ENCODE assay signal across 17 mouse cellular contexts in genomic region chr10:110899744-110900501, GRCm38 (mm10). TPM values are rescaled to one million over a fixed set of nuclear protein-coding genes. Genes with fewer than 3 reads are reported as not detected.
DNase-seq lines count a peak whose midpoint lies in the region; ATAC-seq and TF ChIP-seq lines count a peak whose summit lies in the region.
"Had no signal": no experiment of that assay in that cellular context is flagged by ENCODE, and none has a peak within 500 bp of the region (broad histone marks: within the 10 kb centered on the region; RNA-seq: fewer than 3 reads in every experiment).

No protein-coding gene starts in this region.

- H3K9ac ChIP-seq in intestine, embryonic 14.5 days (ENCODE audit: low read length): no peak overlapping the region
- H3K9ac ChIP-seq in intestine, postnatal 0 days (ENCODE audit: low read depth, low read length): no peak overlapping the region
- H3K9ac ChIP-seq in MEL (ENCODE audit: control insufficient read depth, low read depth, low read length, poor library complexity, severe bottlenecking): no peak overlapping the region
- H3K9ac ChIP-seq in intestine, embryonic 16.5 days (ENCODE audit: low read depth, low read length): no peak overlapping the region
- no peak overlapping the region for H3K9ac ChIP-seq in forebrain, embryonic 14.5 days (ENCODE audit: low read length)
- H3K9ac ChIP-seq: liver, embryonic 15.5 days; midbrain, embryonic 15.5 days; neural tube, embryonic 12.5 days had no signal

- no peak for TF ChIP-seq CTCF in intestine, postnatal 0 days (IDR thresholded peaks at IDR 0.05; ENCODE audit: low read depth)
- no peak for TF ChIP-seq CTCF in MEL (IDR thresholded peaks at IDR 0.05 in 2 of 3, conservative IDR thresholded peaks at IDR 0.05 in 1 of 3; ENCODE audit: control insufficient read depth in 1 of 3, insufficient read depth in 1 of 3, low read depth in 2 of 3, low read length in 3 of 3, poor library complexity in 1 of 3, severe bottlenecking in 1 of 3)

- ATAC-seq in intestine, embryonic 14.5 days (replicated peaks; ENCODE audit: low FRiP score, low TSS enrichment, low read depth): no peak
- no peak for ATAC-seq in intestine, postnatal 0 days
- ATAC-seq in intestine, embryonic 16.5 days: peak; percentile 59
- ATAC-seq in forebrain, embryonic 14.5 days: no peak
- ATAC-seq: hindbrain, postnatal 0 days; midbrain, embryonic 15.5 days had no signal

- peak; percentile 44 to 55; a peak in 3 of 4 replicates for TF ChIP-seq EP300 in MEL (IDR thresholded peaks at IDR 0.05; ENCODE audit: low read depth in 1 of 2, low read length in 2 of 2)

- no peaks in the 10 kb centered on the region for H3K79me2 ChIP-seq in MEL (ENCODE audit: control insufficient read depth, insufficient read depth, low read length, poor library complexity)

- no peak for DNase-seq in intestine, embryonic 14.5 days (ENCODE audit: low spot score)
- DNase-seq in MEL (ENCODE audit: low read depth, low spot score) (peak; percentile 19), MN1 (ENCODE audit: low spot score) (peak; percentile 39)
- no peak for DNase-seq in forebrain, embryonic 14.5 days (ENCODE audit: low spot score)
- no peak for DNase-seq in layer of hippocampus, adult 9-11 months
- DNase-seq: adrenal gland, adult 2 months; cerebellum, adult 2 months had no signal

- H3K27ac ChIP-seq in intestine, embryonic 14.5 days (ENCODE audit: low read depth): peak overlapping the region; percentile 38; the same call in 1 of the 2 replicates
- H3K27ac ChIP-seq in intestine, postnatal 0 days (ENCODE audit: low read depth, low read length): no peak overlapping the region; the same call in 1 of the 2 replicates
- no peak overlapping the region for H3K27ac ChIP-seq in MEL (ENCODE audit: control insufficient read depth, low read depth, low read length)
- H3K27ac ChIP-seq in intestine, embryonic 16.5 days (ENCODE audit: low read length): peak overlapping the region; percentile 9; the same call in 1 of the 2 replicates
- H3K27ac ChIP-seq in forebrain, embryonic 14.5 days (ENCODE audit: low read depth, low read length): no peak overlapping the region
- H3K27ac ChIP-seq: hindbrain, postnatal 0 days; kidney, postnatal 0 days; liver, embryonic 15.5 days; macrophage; midbrain, embryonic 15.5 days; neural tube, embryonic 12.5 days had no signal

- no peak overlapping the region for H3K4me2 ChIP-seq in intestine, embryonic 14.5 days (ENCODE audit: low read length)
- no peak overlapping the region for H3K4me2 ChIP-seq in intestine, postnatal 0 days (replicated peaks; ENCODE audit: low read depth)
- H3K4me2 ChIP-seq in intestine, embryonic 16.5 days (ENCODE audit: low read depth, low read length): no peak overlapping the region
- H3K4me2 ChIP-seq in forebrain, embryonic 14.5 days (ENCODE audit: low read length): no peak overlapping the region
- H3K4me2 ChIP-seq: liver, embryonic 15.5 days; midbrain, embryonic 15.5 days; neural tube, embryonic 12.5 days had no signal

- no peaks in the 10 kb centered on the region for H3K27me3 ChIP-seq in intestine, embryonic 14.5 days (replicated peaks; ENCODE audit: control insufficient read depth, insufficient read depth, low read length)
- no peaks in the 10 kb centered on the region for H3K27me3 ChIP-seq in intestine, postnatal 0 days (replicated peaks; ENCODE audit: control insufficient read depth, insufficient read depth, low read length)
- no peaks in the 10 kb centered on the region for H3K27me3 ChIP-seq in MEL (ENCODE audit: control insufficient read depth in 1 of 2, insufficient read depth in 2 of 2, low read length in 2 of 2)
- no peaks in the 10 kb centered on the region for H3K27me3 ChIP-seq in intestine, embryonic 16.5 days (replicated peaks; ENCODE audit: control insufficient read depth, insufficient read depth, low read length)
- no peaks in the 10 kb centered on the region for H3K27me3 ChIP-seq in forebrain, embryonic 14.5 days (replicated peaks; ENCODE audit: control insufficient read depth, insufficient read depth, low read length)
- H3K27me3 ChIP-seq: CH12.LX; liver, embryonic 15.5 days; midbrain, embryonic 15.5 days; neural tube, embryonic 12.5 days had no signal

- peaks cover 10% of the 10 kb centered on the region; the same call in 1 of the 2 replicates for H3K4me1 ChIP-seq in intestine, embryonic 14.5 days (replicated peaks; ENCODE audit: control insufficient read depth, insufficient read depth, low read length)
- no peaks in the 10 kb centered on the region; the same call in 1 of the 2 replicates for H3K4me1 ChIP-seq in intestine, postnatal 0 days (replicated peaks; ENCODE audit: control insufficient read depth, insufficient read depth, low read length)
- peaks cover 0 to 4% of the 10 kb centered on the region in 2 experiments; a peak in 2 of 4 replicates for H3K4me1 ChIP-seq in MEL (ENCODE audit: control insufficient read depth in 1 of 2, insufficient read depth in 2 of 2, low read length in 2 of 2)
- H3K4me1 ChIP-seq in intestine, embryonic 16.5 days (ENCODE audit: control insufficient read depth, insufficient read depth, low read length): 0 out of 2 replicates have a peak, but pooled peaks cover 5% of the 10 kb centered on the region
- H3K4me1 ChIP-seq in forebrain, embryonic 14.5 days (ENCODE audit: control insufficient read depth, insufficient read depth, low read length): no peaks in the 10 kb centered on the region
- H3K4me1 ChIP-seq: liver, embryonic 15.5 days; midbrain, embryonic 15.5 days; neural tube, embryonic 12.5 days had no signal

- TF ChIP-seq RAD21 in MEL (IDR thresholded peaks at IDR 0.05; ENCODE audit: low read depth, low read length): no peak

- no peaks in the 10 kb centered on the region for H3K36me3 ChIP-seq in intestine, embryonic 14.5 days (ENCODE audit: control insufficient read depth, insufficient read depth, low read length)
- H3K36me3 ChIP-seq in intestine, postnatal 0 days (ENCODE audit: control insufficient read depth, insufficient read depth): no peaks in the 10 kb centered on the region
- H3K36me3 ChIP-seq in MEL (ENCODE audit: control insufficient read depth in 1 of 2, insufficient read depth in 2 of 2, low read length in 2 of 2): no peaks in the 10 kb centered on the region; a peak in 1 of 4 replicates
- H3K36me3 ChIP-seq in intestine, embryonic 16.5 days (ENCODE audit: control insufficient read depth, insufficient read depth, low read length): no peaks in the 10 kb centered on the region
- no peaks in the 10 kb centered on the region for H3K36me3 ChIP-seq in forebrain, embryonic 14.5 days (ENCODE audit: control insufficient read depth, insufficient read depth, low read length)
- H3K36me3 ChIP-seq: liver, embryonic 15.5 days; midbrain, embryonic 15.5 days; neural tube, embryonic 12.5 days had no signal

- 35% methylated on average over 13 of the region's 13 CpGs for WGBS in intestine, embryonic 14.5 days
- WGBS in intestine, postnatal 0 days: 42% methylated on average over 13 of the region's 13 CpGs
- 42% methylated on average over 13 of the region's 13 CpGs for WGBS in intestine, embryonic 16.5 days
- 77% methylated on average over 13 of the region's 13 CpGs for WGBS in forebrain, embryonic 14.5 days

- H3K4me3 ChIP-seq in intestine, embryonic 14.5 days (ENCODE audit: low read depth, low read length): no peak overlapping the region
- H3K4me3 ChIP-seq in intestine, postnatal 0 days (ENCODE audit: low read depth, low read length): no peak overlapping the region
- H3K4me3 ChIP-seq in MEL (ENCODE audit: control insufficient read depth in 1 of 2, insufficient read depth in 1 of 2, low read depth in 2 of 2, low read length in 2 of 2): no peak overlapping the region
- H3K4me3 ChIP-seq in intestine, embryonic 16.5 days (ENCODE audit: low read length): no peak overlapping the region
- H3K4me3 ChIP-seq in forebrain, embryonic 14.5 days (ENCODE audit: low read depth, low read length): no peak overlapping the region
- H3K4me3 ChIP-seq: erythroblast, embryonic 14.5 days; liver, embryonic 15.5 days; midbrain, embryonic 15.5 days; neural tube, embryonic 12.5 days had no signal

- no peak for TF ChIP-seq POLR2A in MEL (IDR thresholded peaks at IDR 0.05; ENCODE audit: control insufficient read depth in 1 of 2, insufficient read depth in 1 of 2, low read depth in 1 of 2, low read length in 2 of 2, poor library complexity in 1 of 2)

- no peaks in the 10 kb centered on the region for H3K9me3 ChIP-seq in intestine, embryonic 14.5 days (ENCODE audit: control insufficient read depth, low read length)
- no peaks in the 10 kb centered on the region for H3K9me3 ChIP-seq in intestine, postnatal 0 days (ENCODE audit: control insufficient read depth)
- H3K9me3 ChIP-seq in MEL (replicated peaks; ENCODE audit: insufficient read depth, low read length): no peaks in the 10 kb centered on the region
- H3K9me3 ChIP-seq in intestine, embryonic 16.5 days (ENCODE audit: control insufficient read depth, low read length): no peaks in the 10 kb centered on the region
- no peaks in the 10 kb centered on the region for H3K9me3 ChIP-seq in forebrain, embryonic 14.5 days (replicated peaks; ENCODE audit: control insufficient read depth, low read length)
- H3K9me3 ChIP-seq: liver, embryonic 15.5 days; midbrain, embryonic 15.5 days; neural tube, embryonic 12.5 days had no signal

TF ChIP-seq in MEL, 35 proteins besides CTCF, POLR2A, EP300 and RAD21:
- TF ChIP-seq TCF12 (IDR thresholded peaks at IDR 0.05; ENCODE audit: low read depth, low read length): peak; percentile 58; the same call in 1 of the 2 replicates
- TF ChIP-seq RCOR1 (IDR thresholded peaks at IDR 0.05; ENCODE audit: low read depth, low read length): no peak
- TF ChIP-seq GATA1 (IDR thresholded peaks at IDR 0.05; ENCODE audit: low read depth, low read length): 0 out of 2 replicates have a peak, but pooled peaks have one; percentile 33
- TF ChIP-seq ZC3H11A (IDR thresholded peaks at IDR 0.05; ENCODE audit: low read depth, low read length): no peak
- TF ChIP-seq ETS1 (IDR thresholded peaks at IDR 0.05; ENCODE audit: low read depth, low read length): 0 out of 2 replicates have a peak, but pooled peaks have one; percentile 35
- no peak for TF ChIP-seq CHD1 (IDR thresholded peaks at IDR 0.05; ENCODE audit: low read depth, low read length)
TF ChIP-seq in MEL: peak in this region for 3.

RNA-seq across cellular contexts. Expression of gene Csrp2, which starts 19.7 kb away (rescaled TPM):
- polyA plus RNA-seq in intestine, embryonic 14.5 days (2014; fragmentation: Nextera tagmentation; extraction: Ambion mirVana): 266 and 283 TPM in 2 replicates
- polyA plus RNA-seq in intestine, postnatal 0 days (2015; fragmentation: Nextera tagmentation; extraction: Ambion mirVana): 97.2 and 102 TPM in 2 replicates
- 4.8 and 8.3 TPM in 2 replicates for total RNA-seq in MEL (2012; rRNA removed)
- 10 to 100 TPM in 1 of 2 experiments, not detected in 1; 19.6 TPM for polyA plus RNA-seq in MEL (2012; ENCODE audit: insufficient read depth in 1 of 2, insufficient read length in 2 of 2, low read depth in 1 of 2, low replicate concordance in 2 of 2, missing spikeins in 1 of 2)
- polyA plus RNA-seq in intestine, embryonic 16.5 days (2015; fragmentation: Nextera tagmentation; extraction: Ambion mirVana): 236 and 254 TPM in 2 replicates
- 181 and 218 TPM in 2 replicates for polyA plus RNA-seq in forebrain, embryonic 14.5 days (2014; fragmentation: Nextera tagmentation; extraction: Ambion mirVana)

Comparison
In these comparisons a context has a peak if more than half of its experiments do, and no peak if none do; other contexts are left out.
1. H3K27ac ChIP-seq: peak in intestine, embryonic 14.5 days (single experiment) and intestine, embryonic 16.5 days (single experiment); none in intestine, postnatal 0 days (single experiment), MEL (single experiment) and forebrain, embryonic 14.5 days (single experiment).
2. DNase-seq: peak in MEL (single experiment) and MN1 (single experiment); none in intestine, embryonic 14.5 days (single experiment), forebrain, embryonic 14.5 days (single experiment) and layer of hippocampus, adult 9-11 months (single experiment).